Mouse (Mus musculus): ENCODE results near the gene Vmn2r66. TPM values are rescaled to one million over a fixed set of nuclear protein-coding genes. Genes with fewer than 3 reads are reported as not detected.

The Vmn2r66 gene
- total RNA-seq (2015) (not detected in 2 replicates), total RNA-seq (2017) (not detected in 2 replicates)

DNA sequence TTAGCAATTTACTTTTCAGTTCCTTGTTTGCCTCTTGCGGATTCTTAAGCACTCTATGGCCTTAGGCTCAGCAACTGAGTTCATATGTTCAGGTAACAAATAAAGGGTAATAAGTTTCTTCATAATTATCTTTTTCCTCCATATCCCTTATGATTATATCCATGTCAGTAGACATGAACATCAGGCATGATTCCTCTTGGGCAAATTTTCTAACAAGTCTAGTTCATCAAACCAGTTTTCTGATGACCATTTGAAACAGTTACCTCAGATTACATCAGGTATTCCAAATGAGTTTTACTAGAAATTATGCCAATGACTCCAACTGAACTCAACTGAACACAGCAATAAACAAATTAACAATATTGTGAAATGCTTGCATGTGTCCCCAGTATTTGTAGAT lies at the start of gene Vmn2r66:
Gene Vmn2r66, minus strand, starts transcription at position 101 of the 400 bp plus-strand sequence.
- ATAC-seq (ENCODE audit: poor library complexity, severe bottlenecking) = no peak

DNA sequence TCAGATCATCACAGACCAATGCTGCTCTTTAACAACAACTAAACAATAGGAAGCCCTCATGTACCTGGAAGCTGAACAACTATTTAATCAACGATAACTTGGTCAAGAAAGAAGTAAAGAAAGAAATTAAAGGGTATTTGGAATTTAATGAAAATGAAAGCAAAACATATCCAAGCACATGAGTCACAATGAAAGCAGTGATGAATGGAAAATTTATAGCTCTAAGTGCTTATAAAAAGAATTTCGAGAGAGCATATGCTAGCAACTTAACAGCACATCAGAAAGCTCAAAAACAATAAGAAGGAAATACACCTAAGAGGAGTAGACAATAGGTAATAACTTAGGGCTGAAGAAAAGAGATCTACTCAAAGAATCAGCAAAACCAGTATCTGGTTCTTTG lies 15.4 kb downstream of the Vmn2r66 start:
- ATAC-seq (ENCODE audit: poor library complexity, severe bottlenecking) = no peak

DNA sequence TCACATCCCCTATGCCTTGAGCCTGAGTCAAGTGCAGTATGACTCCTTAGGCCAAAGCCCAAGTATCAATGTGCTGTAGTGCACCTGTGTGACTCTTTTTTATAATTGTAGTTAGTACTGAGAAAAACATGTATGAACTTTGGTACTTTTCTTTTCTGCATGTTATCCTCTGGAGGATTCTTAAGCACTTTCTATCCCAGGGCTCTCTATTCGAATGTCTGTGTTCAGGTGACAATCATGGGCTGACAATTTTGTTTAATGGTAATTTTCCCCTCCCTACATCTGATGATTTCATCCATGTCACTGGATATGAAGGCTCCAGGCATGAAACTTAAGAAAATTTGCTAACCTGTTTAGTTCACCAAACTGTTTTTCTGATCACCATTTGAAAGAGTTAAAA lies 48.1 kb downstream of the Vmn2r66 start, which contains the start of gene Vmn2r65:
Gene Vmn2r65, minus strand, starts transcription at position 101 of the 400 bp plus-strand sequence.
- no peak for ATAC-seq (ENCODE audit: poor library complexity, severe bottlenecking)

Other genes starting within 250 kb of the Vmn2r66 start
- gene Olfr291, start 158.7 kb downstream of the Vmn2r66 start, total RNA-seq (2015) = not detected in 2 replicates
- gene Olfr291, start 158.7 kb downstream of the Vmn2r66 start, total RNA-seq (2017) = not detected in 2 replicates
- gene Vmn2r65, start 48.2 kb downstream of the Vmn2r66 start, total RNA-seq (2015) = not detected in 2 replicates
- gene Vmn2r65, start 48.2 kb downstream of the Vmn2r66 start, total RNA-seq (2017) = not detected in 2 replicates
- gene Vmn2r67, start 143.7 kb upstream of the Vmn2r66 start, total RNA-seq (2015) = not detected in 2 replicates
- not detected in 2 replicates for gene Vmn2r67, start 143.7 kb upstream of the Vmn2r66 start, total RNA-seq (2017)
- not detected in 2 replicates for gene Vmn2r68, start 225.5 kb upstream of the Vmn2r66 start, total RNA-seq (2015)
- gene Vmn2r68, start 225.5 kb upstream of the Vmn2r66 start, total RNA-seq (2017) = not detected in 2 replicates